Mouse (Mus musculus): ENCODE data around the gene Atxn2. TPM values are rescaled to one million over a fixed set of nuclear protein-coding genes. Genes with fewer than 3 reads are reported as not detected.
A peak's percentile ranks its signal among the peaks of the same experiment; 100 is the strongest.

Gene Atxn2
- polyA plus RNA-seq, 1 experiment from 2014 or later = 30.0 TPM

DNA sequence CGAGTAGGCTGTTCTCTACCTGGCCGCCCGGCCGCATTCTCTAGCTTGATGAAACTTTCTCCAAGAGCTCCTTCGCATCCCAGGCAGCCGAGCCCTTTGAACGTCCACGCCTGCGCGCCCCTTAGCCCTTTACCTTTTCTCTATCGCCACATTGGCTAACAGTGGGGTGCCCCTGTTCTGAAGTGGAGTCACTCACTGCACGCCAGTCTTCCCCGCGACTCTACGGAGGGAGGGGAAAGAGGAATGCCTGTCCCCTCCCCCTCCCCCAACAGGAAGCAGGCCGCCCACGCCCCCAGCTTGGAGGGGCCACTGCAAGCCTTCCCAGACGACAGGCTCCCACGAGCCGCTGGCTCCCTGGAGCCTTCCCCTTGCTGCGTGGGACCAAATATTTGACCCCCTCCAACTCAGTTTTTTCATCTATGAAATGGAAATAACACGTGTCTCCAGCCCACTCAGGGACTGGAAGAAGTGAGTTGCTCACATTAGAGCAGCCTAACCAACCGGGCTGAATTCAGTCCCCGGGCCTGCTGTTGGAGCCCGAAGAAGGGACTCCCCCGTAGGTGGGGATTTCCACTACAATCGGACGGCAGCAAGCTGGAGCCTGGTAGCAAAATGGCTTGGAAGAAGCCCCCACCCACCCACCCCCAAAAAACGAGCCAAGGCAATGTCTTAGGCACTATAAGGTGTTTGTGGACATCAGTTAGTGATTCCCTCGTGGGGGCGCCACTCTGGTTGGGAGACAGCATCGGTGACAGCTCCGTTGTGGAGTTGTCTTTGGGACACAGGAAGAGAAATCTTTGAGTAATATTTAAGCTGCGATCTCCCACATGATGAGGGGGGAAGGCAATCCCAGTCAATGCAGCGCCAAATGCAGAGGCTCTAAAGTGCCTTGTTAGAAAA lies 126.6 kb downstream of the Atxn2 start, which contains the start of gene Sh2b3:
Sh2b3 (minus strand) TSS at position 206 of the 900 bp plus-strand sequence.
- H3K4me3 ChIP-seq (ENCODE audit: low read length) = peak within 1 kb of the TSS; percentile 82
- no peaks in the 10 kb centered on the region for H3K9me3 ChIP-seq (ENCODE audit: control insufficient read depth, low read length)
- H3K27ac ChIP-seq (ENCODE audit: low read length) = peak within 1 kb of the TSS; percentile 88
- H3K4me2 ChIP-seq (ENCODE audit: low read depth, low read length) = peak within 1 kb of the TSS; percentile 85
- no peaks in the 10 kb centered on the region for H3K27me3 ChIP-seq (ENCODE audit: control insufficient read depth, insufficient read depth, low read depth, low read length)
- no peaks in the 10 kb centered on the region for H3K36me3 ChIP-seq (ENCODE audit: control insufficient read depth, insufficient read depth, low read length)
- peak within 1 kb of the TSS; percentile 88 for H3K9ac ChIP-seq (ENCODE audit: low read length)
- peak; percentile 20 for ATAC-seq (ENCODE audit: low read depth)
- WGBS = 1% methylated on average over 31 of the region's 35 CpGs
- H3K4me1 ChIP-seq (replicated peaks; ENCODE audit: control insufficient read depth, insufficient read depth, low read length) = peaks cover 50% of the 10 kb centered on the region

DNA sequence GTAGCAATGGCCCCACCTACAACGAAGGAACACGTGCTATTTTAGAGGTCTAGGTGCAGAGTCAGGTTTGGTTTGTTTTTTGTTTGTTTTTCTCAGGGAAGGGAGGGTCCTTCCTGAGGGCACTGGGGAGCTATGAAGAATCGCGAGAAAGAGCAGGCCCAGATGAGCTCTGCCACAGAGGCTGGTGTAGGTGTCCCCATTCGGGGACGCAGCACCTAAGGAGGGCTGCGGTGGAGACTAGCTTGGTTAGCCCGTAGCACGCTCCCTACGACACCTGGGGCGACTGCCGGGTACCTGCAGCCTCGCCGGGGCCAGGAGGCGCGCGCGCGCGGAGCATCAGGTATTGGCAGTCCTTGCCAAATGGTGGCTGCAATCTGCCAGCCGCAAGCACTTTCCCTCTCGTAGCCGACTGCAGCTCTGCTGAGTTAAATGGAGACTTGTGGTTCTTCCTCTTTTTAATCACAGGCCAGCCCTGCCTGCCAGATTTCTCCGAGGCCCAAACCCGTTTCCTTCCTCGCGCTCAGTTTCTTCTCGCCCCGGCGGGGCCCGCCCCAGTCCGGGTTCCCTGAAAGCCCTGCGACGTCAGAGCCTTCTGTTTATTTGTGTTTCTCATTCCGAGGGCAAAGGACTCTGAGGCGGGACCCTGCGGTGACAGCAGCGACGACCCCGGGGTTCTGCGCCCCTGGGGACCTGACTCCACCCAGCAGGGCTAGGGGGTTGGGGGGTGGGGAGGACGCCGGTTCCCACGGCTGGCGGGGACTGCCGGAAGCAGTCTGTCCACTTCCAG lies 127.4 kb downstream of the Atxn2 start:
- peak overlapping the region; percentile 70 for H3K9ac ChIP-seq (ENCODE audit: low read length)
- peaks cover 44% of the 10 kb centered on the region for H3K4me1 ChIP-seq (replicated peaks; ENCODE audit: control insufficient read depth, insufficient read depth, low read length)
- H3K27ac ChIP-seq (ENCODE audit: low read length) = peak overlapping the region; percentile 88
- no peak for ATAC-seq (ENCODE audit: low read depth)
- peak overlapping the region; percentile 85 for H3K4me2 ChIP-seq (ENCODE audit: low read depth, low read length)
- H3K27me3 ChIP-seq (ENCODE audit: control insufficient read depth, insufficient read depth, low read depth, low read length) = no peaks in the 10 kb centered on the region; the same call in 1 of the 2 replicates
- no peaks in the 10 kb centered on the region for H3K9me3 ChIP-seq (ENCODE audit: control insufficient read depth, low read length)
- H3K4me3 ChIP-seq (ENCODE audit: low read length) = peak overlapping the region; percentile 82
- WGBS = 1% methylated on average over 46 of the region's 46 CpGs
- no peaks in the 10 kb centered on the region for H3K36me3 ChIP-seq (ENCODE audit: control insufficient read depth, insufficient read depth, low read length)

DNA sequence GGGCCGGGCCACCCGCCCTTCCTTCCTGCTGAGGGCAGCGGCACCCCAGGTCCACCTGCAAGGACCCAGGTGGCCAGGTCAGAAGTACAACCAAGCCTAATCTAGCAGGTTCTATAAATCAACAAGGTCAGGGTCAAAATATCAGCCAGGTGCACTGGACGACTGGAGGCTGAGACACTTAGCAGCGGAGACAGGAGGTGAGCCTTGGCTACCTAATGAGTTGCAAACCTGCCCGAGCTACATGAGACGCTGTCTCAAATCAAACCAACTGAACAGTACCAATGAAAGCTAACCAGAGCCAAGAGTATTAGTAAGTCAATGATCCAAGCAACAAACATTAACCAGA lies 128.0 kb downstream of the Atxn2 start:
- H3K9me3 ChIP-seq (ENCODE audit: control insufficient read depth, low read length) = no peaks in the 10 kb centered on the region
- 27% methylated on average over 7 of the region's 7 CpGs for WGBS
- peak overlapping the region; percentile 85 for H3K4me2 ChIP-seq (ENCODE audit: low read depth, low read length)
- peak overlapping the region; percentile 70 for H3K9ac ChIP-seq (ENCODE audit: low read length)
- no peaks in the 10 kb centered on the region for H3K36me3 ChIP-seq (ENCODE audit: control insufficient read depth, insufficient read depth, low read length)
- ATAC-seq (ENCODE audit: low read depth) = no peak
- H3K4me1 ChIP-seq (replicated peaks; ENCODE audit: control insufficient read depth, insufficient read depth, low read length) = peaks cover 38% of the 10 kb centered on the region
- peak overlapping the region; percentile 88 for H3K27ac ChIP-seq (ENCODE audit: low read length)
- H3K4me3 ChIP-seq (ENCODE audit: low read length) = peak overlapping the region; percentile 82
- H3K27me3 ChIP-seq (ENCODE audit: control insufficient read depth, insufficient read depth, low read depth, low read length) = peaks cover 1% of the 10 kb centered on the region; the same call in 1 of the 2 replicates

DNA sequence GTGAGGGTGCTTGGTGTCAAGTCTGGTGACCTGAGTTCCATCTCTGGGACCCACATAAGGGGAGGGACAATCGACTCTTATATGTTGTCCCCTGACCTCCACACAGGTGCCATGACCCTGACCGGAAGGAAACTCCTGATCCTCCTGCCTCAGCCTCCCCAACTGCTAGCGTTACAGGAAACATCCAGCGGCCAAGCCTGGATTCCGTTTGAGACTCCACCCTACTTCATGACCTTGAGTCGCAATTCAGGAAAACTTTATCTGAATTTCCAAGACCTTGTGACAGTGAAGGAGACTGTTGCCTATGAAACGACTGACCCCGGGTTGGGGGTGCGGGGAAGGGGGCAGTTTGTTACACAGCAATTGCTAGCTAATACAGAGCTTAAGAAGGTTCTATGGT lies 130.4 kb downstream of the Atxn2 start:
- Histone ChIP-seq H3K4me3 (ENCODE audit: low read length) (no peak overlapping the region), H3K4me2 (ENCODE audit: low read depth, low read length) (no peak overlapping the region), H3K27ac (ENCODE audit: low read length) (peak overlapping the region; percentile 66; the same call in 1 of the 2 replicates), H3K9ac (ENCODE audit: low read length) (no peak overlapping the region), H3K36me3 (ENCODE audit: control insufficient read depth, insufficient read depth, low read length) (no peaks in the 10 kb centered on the region), H3K27me3 (ENCODE audit: control insufficient read depth, insufficient read depth, low read depth, low read length) (peaks cover 3% of the 10 kb centered on the region; the same call in 1 of the 2 replicates), H3K4me1 (replicated peaks; ENCODE audit: control insufficient read depth, insufficient read depth, low read length) (peaks cover 24% of the 10 kb centered on the region), H3K9me3 (ENCODE audit: control insufficient read depth, low read length) (no peaks in the 10 kb centered on the region)
- 89% methylated on average over 9 of the region's 9 CpGs for WGBS
- ATAC-seq (ENCODE audit: low read depth) = no peak

DNA sequence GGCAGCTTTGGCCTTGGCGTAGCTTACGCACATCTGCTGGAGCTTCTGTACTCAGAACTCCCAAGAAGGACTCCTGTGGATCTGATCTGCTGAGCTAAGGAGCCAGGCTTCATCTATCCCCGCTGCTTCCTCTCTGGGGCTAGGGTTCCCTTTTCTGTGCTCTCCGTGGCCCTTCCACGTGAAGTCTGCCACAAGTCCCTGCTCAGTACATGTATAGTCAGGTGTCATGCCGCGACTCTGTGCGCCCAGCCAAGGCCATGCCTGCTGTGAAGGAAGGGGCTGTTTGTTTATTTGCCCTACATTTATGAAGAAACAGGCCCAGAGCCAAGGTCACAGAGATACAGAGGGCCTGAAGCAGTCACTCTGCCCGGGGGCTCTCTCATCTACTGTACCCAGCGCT lies 130.8 kb downstream of the Atxn2 start:
- Histone ChIP-seq H3K36me3 (ENCODE audit: control insufficient read depth, insufficient read depth, low read length) (no peaks in the 10 kb centered on the region), H3K27ac (ENCODE audit: low read length) (peak overlapping the region; percentile 66), H3K9ac (ENCODE audit: low read length) (no peak overlapping the region), H3K4me1 (replicated peaks; ENCODE audit: control insufficient read depth, insufficient read depth, low read length) (peaks cover 24% of the 10 kb centered on the region), H3K9me3 (ENCODE audit: control insufficient read depth, low read length) (no peaks in the 10 kb centered on the region), H3K27me3 (ENCODE audit: control insufficient read depth, insufficient read depth, low read depth, low read length) (peaks cover 3% of the 10 kb centered on the region; the same call in 1 of the 2 replicates), H3K4me3 (ENCODE audit: low read length) (no peak overlapping the region), H3K4me2 (ENCODE audit: low read depth, low read length) (no peak overlapping the region)
- ATAC-seq (ENCODE audit: low read depth) = no peak
- WGBS = 39% methylated on average over 10 of the region's 10 CpGs

DNA sequence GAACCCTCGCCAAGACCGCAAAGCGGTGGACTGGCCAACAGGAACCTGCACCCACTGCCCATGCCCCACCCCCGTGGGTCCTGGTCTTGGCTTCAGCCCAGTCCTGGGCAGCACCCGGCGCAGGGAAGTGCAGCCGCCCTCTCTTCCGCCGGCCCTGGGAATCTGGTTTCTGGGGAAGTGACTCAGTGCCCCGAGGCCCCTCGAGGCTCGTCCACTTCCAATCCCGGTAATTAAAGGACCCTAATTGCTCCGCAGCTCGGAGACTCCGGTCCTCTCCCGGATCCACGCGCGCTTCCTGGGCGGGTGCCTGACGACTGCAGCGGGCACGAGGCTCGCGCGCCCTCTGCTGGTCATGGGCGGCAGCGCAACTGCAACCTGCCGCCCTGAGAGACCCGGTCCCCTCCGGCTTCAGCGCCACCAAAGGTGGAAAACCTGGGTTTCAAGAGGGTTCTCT lies 131.6 kb downstream of the Atxn2 start:
- Histone ChIP-seq H3K36me3 (ENCODE audit: control insufficient read depth, insufficient read depth, low read length) (no peaks in the 10 kb centered on the region), H3K4me1 (replicated peaks; ENCODE audit: control insufficient read depth, insufficient read depth, low read length) (peaks cover 22% of the 10 kb centered on the region), H3K27me3 (ENCODE audit: control insufficient read depth, insufficient read depth, low read depth, low read length) (peaks cover 3% of the 10 kb centered on the region; the same call in 1 of the 2 replicates), H3K9me3 (ENCODE audit: control insufficient read depth, low read length) (no peaks in the 10 kb centered on the region), H3K4me2 (ENCODE audit: low read depth, low read length) (peak overlapping the region; percentile 93), H3K9ac (ENCODE audit: low read length) (peak overlapping the region; percentile 76), H3K4me3 (ENCODE audit: low read length) (peak overlapping the region; percentile 59), H3K27ac (ENCODE audit: low read length) (peak overlapping the region; percentile 66)
- ATAC-seq (ENCODE audit: low read depth) = peak; percentile 69
- under 1% methylated on average over 33 of the region's 33 CpGs for WGBS

DNA sequence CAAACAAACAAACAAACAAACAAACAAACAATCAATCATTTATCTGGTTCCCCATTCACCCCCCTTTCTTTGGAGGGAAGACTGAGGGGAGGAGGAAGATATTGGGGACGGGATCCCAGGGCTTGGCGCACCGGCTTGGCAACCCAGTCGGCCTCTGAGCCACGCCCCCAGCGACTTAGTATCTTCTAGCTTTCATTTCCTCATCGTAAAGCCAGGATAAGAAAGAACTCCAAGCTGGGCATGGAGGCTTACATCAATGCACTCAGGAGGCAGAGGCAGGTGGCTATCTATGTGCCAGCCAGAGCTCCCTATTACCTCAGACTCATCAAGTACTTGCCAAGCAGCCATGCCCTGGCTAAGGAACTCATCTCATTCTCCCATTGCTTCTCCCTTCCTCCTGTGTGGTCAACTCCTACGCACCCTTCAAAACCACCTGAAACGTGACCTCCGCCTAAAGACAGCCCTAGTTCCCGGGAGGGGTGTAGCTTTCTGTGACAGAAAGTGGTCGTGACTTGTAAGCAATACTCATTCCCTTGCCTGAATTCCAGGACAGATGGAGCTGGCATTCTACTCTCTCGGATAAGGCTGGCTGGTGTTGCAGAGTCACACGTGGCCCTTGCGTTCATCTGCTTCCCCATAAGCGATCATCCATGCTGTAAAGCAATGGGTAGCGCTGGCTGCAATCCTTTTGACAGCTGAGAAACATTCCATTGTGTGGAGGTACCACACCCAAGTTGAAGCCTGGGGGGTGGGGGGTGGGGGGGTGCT lies 132.2 kb downstream of the Atxn2 start:
- Histone ChIP-seq H3K4me1 (replicated peaks; ENCODE audit: control insufficient read depth, insufficient read depth, low read length) (peaks cover 18% of the 10 kb centered on the region), H3K9ac (ENCODE audit: low read length) (peak overlapping the region; percentile 21; the same call in 1 of the 2 replicates), H3K9me3 (ENCODE audit: control insufficient read depth, low read length) (no peaks in the 10 kb centered on the region), H3K4me2 (ENCODE audit: low read depth, low read length) (peak overlapping the region; percentile 93), H3K4me3 (ENCODE audit: low read length) (peak overlapping the region; percentile 59), H3K27me3 (ENCODE audit: control insufficient read depth, insufficient read depth, low read depth, low read length) (peaks cover 3% of the 10 kb centered on the region; the same call in 1 of the 2 replicates), H3K36me3 (ENCODE audit: control insufficient read depth, insufficient read depth, low read length) (no peaks in the 10 kb centered on the region), H3K27ac (ENCODE audit: low read length) (no peak overlapping the region)
- no peak for ATAC-seq (ENCODE audit: low read depth)
- 14% methylated on average over 17 of the region's 17 CpGs for WGBS

DNA sequence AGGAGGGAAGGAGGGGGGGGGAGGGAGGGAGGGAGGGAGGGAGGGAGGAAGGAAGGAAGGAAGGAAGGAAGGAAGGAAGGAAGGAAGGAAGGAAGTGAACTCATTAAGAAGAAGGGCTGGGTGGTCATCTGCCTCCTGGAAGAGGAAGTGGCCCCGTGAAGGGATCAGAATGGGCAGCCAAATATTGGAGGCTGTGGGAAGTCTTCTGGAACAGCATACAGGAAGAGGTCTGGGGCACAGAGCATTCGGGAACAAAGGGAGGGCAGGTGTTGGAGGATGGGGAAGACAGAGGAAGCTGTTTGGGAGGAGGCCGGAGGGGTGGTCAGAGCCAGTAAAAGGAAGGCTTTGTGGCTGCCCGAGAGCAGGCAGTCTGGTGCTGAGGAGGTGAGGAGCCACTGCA lies 134.2 kb downstream of the Atxn2 start:
- Histone ChIP-seq H3K4me3 (ENCODE audit: low read length) (no peak overlapping the region), H3K36me3 (ENCODE audit: control insufficient read depth, insufficient read depth, low read length) (no peaks in the 10 kb centered on the region), H3K4me2 (ENCODE audit: low read depth, low read length) (no peak overlapping the region), H3K4me1 (replicated peaks; ENCODE audit: control insufficient read depth, insufficient read depth, low read length) (peaks cover 20% of the 10 kb centered on the region), H3K9me3 (ENCODE audit: control insufficient read depth, low read length) (no peaks in the 10 kb centered on the region), H3K27ac (ENCODE audit: low read length) (peak overlapping the region; percentile 49; the same call in 1 of the 2 replicates), H3K27me3 (ENCODE audit: control insufficient read depth, insufficient read depth, low read depth, low read length) (peaks cover 3% of the 10 kb centered on the region; the same call in 1 of the 2 replicates), H3K9ac (ENCODE audit: low read length) (no peak overlapping the region)
- no peak for ATAC-seq (ENCODE audit: low read depth)
- 18% methylated on average over 4 of the region's 4 CpGs for WGBS

All from lung, embryonic 16.5 days (tissue).